Mouse (Mus musculus): ENCODE data around the gene Bcl2l2. TPM values are rescaled to one million over a fixed set of nuclear protein-coding genes. Genes with fewer than 3 reads are reported as not detected.

Gene Bcl2l2
- polyA plus RNA-seq, 1 experiment from 2014 or later: 4.4 TPM

DNA sequence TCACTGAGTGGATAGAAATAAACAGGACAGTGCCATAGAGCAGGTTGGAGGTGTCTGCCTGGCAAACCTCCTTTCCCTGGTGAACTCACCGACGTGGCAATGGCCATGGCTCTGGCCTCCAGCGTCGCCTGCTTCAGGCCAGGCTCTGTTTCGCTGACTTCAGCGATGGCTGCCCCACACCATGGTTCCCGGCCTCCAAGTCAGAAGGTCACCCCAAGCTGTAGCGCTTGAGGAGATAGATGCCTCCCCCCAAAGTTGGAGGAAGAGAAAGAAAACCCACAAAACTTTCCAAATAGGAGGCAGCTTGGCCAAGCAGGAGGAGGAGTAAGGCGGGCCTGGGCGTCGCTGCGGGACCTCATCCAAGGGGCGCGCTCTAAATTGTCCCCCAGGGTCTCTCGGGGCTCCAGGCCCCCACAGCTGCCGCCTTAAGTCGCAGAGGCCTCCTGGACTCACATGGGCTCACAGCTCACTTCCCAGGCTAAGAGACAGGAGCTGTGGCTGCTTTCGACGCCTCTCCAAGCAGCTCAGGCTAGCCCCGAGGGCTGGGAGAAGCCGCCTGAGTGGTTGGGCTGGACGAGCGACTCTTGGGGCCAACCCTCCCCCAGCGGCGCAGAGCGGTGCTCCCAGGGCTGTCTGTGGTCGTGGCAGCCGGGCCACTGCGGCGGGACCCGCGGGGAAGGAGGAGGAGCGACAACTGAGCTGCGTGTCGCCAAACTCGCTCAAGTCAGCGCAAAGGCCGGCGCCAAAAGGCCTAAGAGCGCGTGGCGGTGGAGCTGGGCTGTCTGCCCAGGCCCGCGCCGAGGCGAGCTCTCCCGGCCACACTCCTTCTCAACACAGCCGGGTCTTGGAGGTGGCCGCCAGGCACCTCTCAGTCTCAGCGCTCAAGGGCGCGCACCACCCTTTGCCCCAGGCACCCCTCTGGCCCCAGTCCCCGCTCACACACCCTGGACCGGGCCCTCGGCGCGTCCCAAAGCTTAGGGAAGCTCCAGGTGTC is 42.5 kb downstream of the Bcl2l2 start, which contains the start of gene Efs:
Gene Efs (minus strand): TSS at position 778 of the 994 bp plus-strand sequence.
- Histone ChIP-seq H3K36me3 (peaks cover 16% of the 10 kb centered on the region), H3K4me2 (replicated peaks) (peak within 1 kb of the TSS; percentile 69), H3K4me1 (replicated peaks) (peaks cover 44% of the 10 kb centered on the region), H3K9me3 (peaks cover 15% of the 10 kb centered on the region), H3K27ac (peak within 1 kb of the TSS; percentile 91), H3K4me3 (replicated peaks) (peak within 1 kb of the TSS; percentile 54), H3K9ac (replicated peaks) (peak within 1 kb of the TSS; percentile 73), H3K27me3 (no peaks in the 10 kb centered on the region)
- peak; percentile 68 for ATAC-seq
- WGBS: under 1% methylated on average over 53 of the region's 57 CpGs

DNA sequence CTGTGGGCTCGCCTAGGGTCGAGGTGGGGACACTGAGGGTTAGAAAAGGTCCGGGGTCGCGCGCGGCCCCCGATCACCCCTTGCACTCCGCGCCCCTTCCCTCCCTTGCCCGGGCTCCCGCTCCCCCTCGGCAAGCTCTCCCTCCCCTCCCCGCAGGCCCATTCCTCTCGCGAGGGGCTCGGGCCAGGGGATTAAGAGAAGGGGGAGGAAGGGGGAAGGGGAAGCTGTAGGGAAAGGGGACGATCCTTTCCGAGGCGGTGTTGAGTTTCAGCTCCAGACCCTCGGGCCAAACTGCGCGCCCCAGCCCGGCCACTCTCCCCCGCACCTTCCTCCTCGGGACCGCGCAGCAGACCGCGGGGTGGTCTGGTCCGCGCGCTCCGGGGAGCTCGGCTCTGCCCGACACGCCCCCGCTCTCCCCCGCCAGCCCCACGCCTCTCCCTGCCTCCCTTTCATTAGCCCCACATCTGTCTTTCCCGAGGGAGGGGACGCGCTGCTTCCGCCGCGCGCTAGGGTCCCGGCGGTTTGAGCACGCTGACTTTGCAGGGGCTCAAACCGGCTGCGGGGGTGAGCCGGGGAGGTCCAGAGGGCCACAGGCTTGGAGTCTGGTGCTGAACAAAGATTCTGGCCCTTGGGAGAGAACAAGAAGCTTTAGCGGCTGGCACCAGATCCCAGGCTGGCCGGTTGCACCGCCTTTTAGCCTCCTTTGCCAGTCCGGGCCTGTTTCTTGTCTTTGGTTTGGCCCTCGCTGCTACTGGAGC is 43.4 kb downstream of the Bcl2l2 start:
- Histone ChIP-seq H3K4me2 (replicated peaks) (peak overlapping the region; percentile 69), H3K4me3 (replicated peaks) (peak overlapping the region; percentile 54), H3K36me3 (peaks cover 7% of the 10 kb centered on the region), H3K27me3 (no peaks in the 10 kb centered on the region), H3K4me1 (replicated peaks) (peaks cover 44% of the 10 kb centered on the region), H3K9ac (replicated peaks) (peak overlapping the region; percentile 73), H3K9me3 (peaks cover 6% of the 10 kb centered on the region), H3K27ac (peak overlapping the region; percentile 91)
- WGBS: under 1% methylated on average over 53 of the region's 58 CpGs
- ATAC-seq: peak; percentile 71

DNA sequence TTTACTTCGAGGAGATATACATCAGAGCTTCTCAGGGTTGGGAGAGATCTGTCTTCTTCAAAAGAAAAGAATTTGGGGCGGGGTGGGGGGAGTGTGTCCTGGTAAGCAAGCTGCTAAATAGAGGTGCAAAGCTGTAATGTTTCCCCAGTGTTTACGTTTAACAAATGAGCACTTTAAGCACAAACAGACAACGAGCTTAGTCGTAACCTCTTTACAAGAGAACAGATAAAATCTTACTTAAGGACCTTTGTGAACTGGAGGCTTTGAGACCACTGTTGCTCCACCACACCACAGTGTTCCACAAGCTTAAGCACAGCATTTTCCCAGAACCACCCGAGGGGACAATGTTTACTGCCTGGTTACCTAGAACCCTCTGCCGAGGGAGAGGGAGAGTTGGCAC is 44.1 kb downstream of the Bcl2l2 start:
- H3K4me3 ChIP-seq (replicated peaks): peak overlapping the region; percentile 54

DNA sequence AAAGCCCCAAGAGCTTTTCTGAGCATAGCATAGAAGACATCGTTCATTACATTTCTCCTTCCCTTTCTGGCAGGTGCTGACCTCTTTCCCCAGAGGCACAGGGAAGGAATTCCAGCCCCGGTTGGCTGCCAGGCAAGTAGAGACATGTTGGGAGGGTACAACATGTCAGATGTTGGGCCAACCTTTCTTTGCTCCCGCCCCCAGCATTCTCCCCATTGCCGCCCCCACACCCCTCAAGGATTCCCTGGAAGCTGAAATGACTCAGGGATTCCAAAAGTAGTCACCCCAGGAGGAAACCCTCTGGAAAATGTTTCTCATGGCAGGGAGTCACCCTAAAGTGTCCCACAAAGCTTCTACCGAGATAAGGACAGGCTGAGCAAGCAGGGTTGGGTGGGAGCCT is 46.6 kb downstream of the Bcl2l2 start:
- Histone ChIP-seq H3K4me3 (replicated peaks) (no peak overlapping the region), H3K4me1 (replicated peaks) (peaks cover 38% of the 10 kb centered on the region), H3K27me3 (no peaks in the 10 kb centered on the region), H3K9ac (replicated peaks) (no peak overlapping the region), H3K27ac (no peak overlapping the region), H3K4me2 (replicated peaks) (no peak overlapping the region), H3K9me3 (no peaks in the 10 kb centered on the region), H3K36me3 (no peaks in the 10 kb centered on the region)
- ATAC-seq: no peak
- 84% methylated on average over 5 of the region's 5 CpGs for WGBS

More for the DNA sequence above, 44.1 kb downstream of the Bcl2l2 start:
- ATAC-seq: no peak
- H3K9me3 ChIP-seq: no peaks in the 10 kb centered on the region
- H3K27me3 ChIP-seq: no peaks in the 10 kb centered on the region
- H3K27ac ChIP-seq: peak overlapping the region; percentile 91
- WGBS: 14% methylated on average over 7 of the region's 7 CpGs
- peak overlapping the region; percentile 73 for H3K9ac ChIP-seq (replicated peaks)
- no peaks in the 10 kb centered on the region for H3K36me3 ChIP-seq
- H3K4me2 ChIP-seq (replicated peaks): peak overlapping the region; percentile 69
- peaks cover 44% of the 10 kb centered on the region for H3K4me1 ChIP-seq (replicated peaks)

DNA sequence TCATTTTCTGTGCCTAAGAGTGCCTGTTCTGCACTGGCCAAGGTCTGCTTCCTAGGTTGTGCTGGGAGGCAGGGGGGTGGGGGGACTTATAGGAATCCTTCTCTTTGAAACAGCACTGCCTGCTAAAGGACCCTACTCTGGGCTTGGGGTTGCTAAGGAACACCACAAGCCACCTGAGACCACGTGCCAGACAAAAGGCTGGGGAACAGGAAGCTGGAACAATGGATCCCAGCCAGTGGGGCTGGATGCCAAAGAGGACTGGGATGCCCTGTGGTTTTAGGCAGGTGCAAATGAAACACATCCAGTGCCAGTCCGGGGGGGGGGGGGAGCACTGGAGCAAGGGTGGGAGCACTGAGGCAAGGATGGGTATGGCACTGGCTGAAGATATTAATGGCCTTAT is 47.3 kb downstream of the Bcl2l2 start:
- Histone ChIP-seq H3K36me3 (no peaks in the 10 kb centered on the region), H3K9ac (replicated peaks) (no peak overlapping the region), H3K27ac (no peak overlapping the region), H3K27me3 (no peaks in the 10 kb centered on the region), H3K4me2 (replicated peaks) (no peak overlapping the region), H3K4me1 (replicated peaks) (peaks cover 31% of the 10 kb centered on the region), H3K9me3 (no peaks in the 10 kb centered on the region), H3K4me3 (replicated peaks) (no peak overlapping the region)
- ATAC-seq: no peak
- 13% methylated on average over 2 of the region's 2 CpGs for WGBS

DNA sequence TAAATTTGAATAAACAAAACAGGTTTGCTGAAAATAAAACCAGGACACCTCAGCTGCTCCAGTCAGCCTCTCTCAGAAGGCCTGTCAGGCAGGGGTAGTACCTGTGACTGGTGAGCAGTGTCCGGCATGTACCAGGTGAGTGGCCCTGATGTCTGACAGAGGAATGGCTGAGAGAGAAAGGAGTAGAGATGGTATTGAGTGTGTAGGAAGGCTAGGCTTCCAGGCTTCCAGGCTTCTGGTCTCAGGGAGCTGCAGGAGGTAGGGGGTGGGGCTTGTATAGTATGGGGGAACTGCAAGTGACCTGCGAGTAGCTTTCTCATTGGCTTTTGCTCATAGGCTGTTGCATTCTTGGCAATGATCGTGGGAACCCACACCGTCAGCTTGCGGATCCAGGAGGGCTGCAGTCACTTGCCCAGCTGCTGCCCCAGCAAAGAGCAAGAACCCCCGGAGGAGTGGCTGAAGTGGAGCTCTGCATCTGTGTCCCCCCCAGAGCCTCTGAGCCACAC is 49.5 kb downstream of the Bcl2l2 start, which contains the start of gene Il25:
Gene Il25 (plus strand): TSS at position 51 of the 506 bp plus-strand sequence.
- WGBS: 37% methylated on average over 6 of the region's 6 CpGs
- 0 out of 2 replicates have a peak, but pooled peaks have one; percentile 16 for ATAC-seq
- no peak within 1 kb of the TSS for H3K4me3 ChIP-seq (replicated peaks)
- H3K4me1 ChIP-seq (replicated peaks): peaks cover 21% of the 10 kb centered on the region
- H3K9me3 ChIP-seq: no peaks in the 10 kb centered on the region
- no peaks in the 10 kb centered on the region for H3K36me3 ChIP-seq
- no peak within 1 kb of the TSS for H3K27ac ChIP-seq
- no peak within 1 kb of the TSS for H3K4me2 ChIP-seq (replicated peaks)
- no peaks in the 10 kb centered on the region for H3K27me3 ChIP-seq
- H3K9ac ChIP-seq (replicated peaks): no peak within 1 kb of the TSS

DNA sequence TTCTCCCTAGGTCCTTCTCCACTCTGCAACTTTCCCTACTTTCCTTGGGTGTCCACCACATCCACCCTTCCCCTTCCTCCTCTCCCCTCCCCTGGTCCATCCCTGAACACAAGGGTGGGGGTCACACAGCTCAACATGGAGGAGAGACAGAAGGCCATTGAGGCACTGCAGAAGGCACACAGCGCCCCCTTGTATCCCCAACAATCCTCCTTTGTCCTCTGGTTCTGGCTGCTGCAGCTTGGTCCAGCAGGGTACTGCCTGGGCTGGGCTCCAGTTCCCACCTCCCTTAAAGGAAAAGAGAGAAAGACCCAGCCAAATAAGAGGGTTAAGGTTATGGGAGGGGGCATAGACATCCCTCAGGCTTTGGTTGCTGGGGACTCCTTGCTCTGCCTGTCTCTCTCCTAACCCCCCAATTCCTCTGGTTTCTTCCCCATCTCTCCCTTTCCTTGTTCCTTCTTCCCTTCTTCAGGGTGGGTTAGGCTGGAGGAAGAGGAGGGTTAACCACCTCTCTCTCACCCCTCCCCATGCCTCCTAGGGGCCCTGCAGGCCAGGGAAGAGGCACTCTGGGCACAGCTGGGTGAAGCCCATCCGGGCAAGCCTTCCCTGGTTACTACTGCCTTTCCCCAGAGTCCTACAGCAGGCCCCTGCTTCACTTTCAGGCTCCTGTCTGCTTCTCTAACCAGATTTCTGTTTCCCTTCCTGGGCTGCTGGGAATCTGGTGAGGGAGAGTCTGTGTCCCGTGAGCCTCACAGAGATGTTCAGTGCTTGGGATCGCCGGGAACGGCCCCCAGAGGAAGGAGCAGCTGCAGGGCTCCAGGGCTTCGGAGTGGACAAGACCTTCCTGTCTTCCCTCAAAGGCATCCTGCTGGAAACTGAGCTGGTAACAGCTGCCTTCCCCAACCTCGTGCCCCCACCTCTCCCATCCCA is 53.0 kb downstream of the Bcl2l2 start, which contains the start of gene Cmtm5:
Gene Cmtm5 (plus strand): TSS at position 358 of the 927 bp plus-strand sequence.
- Histone ChIP-seq H3K27me3 (no peaks in the 10 kb centered on the region), H3K4me2 (replicated peaks) (no peak within 1 kb of the TSS), H3K36me3 (no peaks in the 10 kb centered on the region), H3K4me3 (replicated peaks) (no peak within 1 kb of the TSS), H3K9me3 (no peaks in the 10 kb centered on the region), H3K9ac (replicated peaks) (peak within 1 kb of the TSS; percentile 44; the same call in 1 of the 2 replicates), H3K4me1 (replicated peaks) (peaks cover 16% of the 10 kb centered on the region), H3K27ac (0 out of 2 replicates have a peak within 1 kb of the TSS, but pooled peaks have one; percentile 30)
- WGBS: 43% methylated on average over 8 of the region's 8 CpGs
- ATAC-seq: 0 out of 2 replicates have a peak, but pooled peaks have one; percentile 48

DNA sequence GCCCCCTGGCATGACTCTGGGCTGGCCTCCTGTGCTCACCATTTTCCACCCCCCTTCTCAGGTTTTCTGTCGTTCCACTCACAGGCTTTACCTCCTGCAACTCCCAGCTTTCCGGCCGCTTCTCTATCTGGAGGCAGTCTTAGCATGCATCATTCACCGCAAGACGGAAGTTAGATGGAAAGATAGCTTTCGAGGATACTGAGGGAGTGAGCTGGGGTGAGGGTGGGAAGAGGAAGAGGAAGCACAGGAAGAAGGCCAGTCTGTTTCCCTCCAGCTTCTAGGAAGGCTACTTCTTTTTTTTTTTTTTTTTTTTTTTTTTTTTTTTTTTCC is 53.6 kb downstream of the Bcl2l2 start:
- Histone ChIP-seq H3K4me1 (replicated peaks) (peaks cover 16% of the 10 kb centered on the region), H3K36me3 (no peaks in the 10 kb centered on the region), H3K4me2 (replicated peaks) (no peak overlapping the region), H3K9me3 (no peaks in the 10 kb centered on the region), H3K4me3 (replicated peaks) (no peak overlapping the region), H3K9ac (replicated peaks) (peak overlapping the region; percentile 44; the same call in 1 of the 2 replicates), H3K27me3 (no peaks in the 10 kb centered on the region), H3K27ac (no peak overlapping the region)
- 70% methylated on average over 6 of the region's 6 CpGs for WGBS
- ATAC-seq: no peak

DNA sequence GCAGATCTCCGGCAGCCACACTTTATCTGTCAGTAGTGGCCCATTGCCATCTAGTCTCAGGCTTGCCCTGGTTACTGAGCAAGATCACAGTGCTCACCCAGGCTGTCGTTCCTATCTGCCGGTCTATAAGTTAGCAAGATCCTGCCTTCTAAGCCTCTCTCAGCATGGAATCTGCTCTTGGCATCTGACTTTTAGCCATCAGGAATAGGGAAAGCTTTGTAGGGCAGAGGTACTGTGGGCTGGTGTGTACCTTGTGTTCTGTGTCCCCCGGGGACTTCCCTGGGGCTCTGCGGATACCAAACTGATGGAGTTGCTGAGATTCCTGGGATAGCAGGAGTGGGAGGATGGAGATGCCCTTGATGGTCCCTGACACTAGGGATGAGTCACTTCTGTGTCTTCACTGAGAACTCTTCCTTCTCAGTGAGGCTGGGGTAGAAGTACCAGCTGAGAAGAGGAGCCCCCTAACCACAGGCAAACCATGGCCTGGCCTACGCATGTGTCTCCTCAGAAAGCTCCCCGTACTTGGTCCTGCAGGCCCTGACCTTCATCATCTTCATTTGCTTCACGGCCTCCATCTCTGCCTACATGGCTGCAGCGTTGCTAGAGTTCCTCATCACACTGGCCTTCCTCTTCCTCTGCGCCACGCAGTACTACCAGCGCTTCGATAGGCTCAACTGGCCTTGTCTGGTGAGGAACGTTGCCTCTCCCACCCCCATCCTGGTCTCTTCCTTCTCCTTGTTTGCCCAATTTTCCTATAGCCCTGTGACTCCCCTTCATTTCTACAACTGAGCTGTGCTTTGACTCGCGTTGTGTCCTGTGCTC is 54.4 kb downstream of the Bcl2l2 start:
- H3K4me3 ChIP-seq (replicated peaks): no peak overlapping the region
- H3K9ac ChIP-seq (replicated peaks): no peak overlapping the region
- WGBS: 90% methylated on average over 16 of the region's 16 CpGs
- H3K27ac ChIP-seq: no peak overlapping the region
- no peaks in the 10 kb centered on the region for H3K9me3 ChIP-seq
- no peak for ATAC-seq
- H3K27me3 ChIP-seq: no peaks in the 10 kb centered on the region
- no peaks in the 10 kb centered on the region for H3K36me3 ChIP-seq
- peaks cover 16% of the 10 kb centered on the region for H3K4me1 ChIP-seq (replicated peaks)
- H3K4me2 ChIP-seq (replicated peaks): no peak overlapping the region

Data from midbrain, embryonic 13.5 days (tissue).